ENCODE assay signal across 25 mouse cellular contexts in genomic region chr3:145156883-145157282, GRCm38 (mm10). TPM values are rescaled to one million over a fixed set of nuclear protein-coding genes. Genes with fewer than 3 reads are reported as not detected.
DNase-seq lines count a peak whose midpoint lies in the region; ATAC-seq lines count a peak whose summit lies in the region.
"Had no signal": no experiment of that assay in that cellular context is flagged by ENCODE, and none has a peak within 500 bp of the region (broad histone marks: within the 10 kb centered on the region; RNA-seq: fewer than 3 reads in every experiment).

No protein-coding gene starts in this region.

- no peaks in the 10 kb centered on the region for H3K4me1 ChIP-seq in limb, embryonic 11.5 days (ENCODE audit: control insufficient read depth, insufficient read depth, low read length)
- H3K4me1 ChIP-seq in limb, embryonic 10.5 days = no peaks in the 10 kb centered on the region
- H3K4me1 ChIP-seq: heart, embryonic 10.5 days; midbrain, embryonic 12.5 days; neural tube, embryonic 15.5 days had no signal

- WGBS in limb, embryonic 11.5 days = 77% methylated on average over 6 of the region's 6 CpGs
- 84% methylated on average over 6 of the region's 6 CpGs for WGBS in limb, embryonic 10.5 days

- H3K9me3 ChIP-seq in limb, embryonic 11.5 days (ENCODE audit: control insufficient read depth, low read length) = no peaks in the 10 kb centered on the region
- no peaks in the 10 kb centered on the region for H3K9me3 ChIP-seq in limb, embryonic 10.5 days (replicated peaks)
- H3K9me3 ChIP-seq: heart, embryonic 10.5 days; midbrain, embryonic 12.5 days; neural tube, embryonic 15.5 days had no signal

- no peaks in the 10 kb centered on the region for H3K36me3 ChIP-seq in limb, embryonic 11.5 days (ENCODE audit: control insufficient read depth, insufficient read depth, low read length)
- H3K36me3 ChIP-seq in limb, embryonic 10.5 days = peaks cover 16% of the 10 kb centered on the region; the same call in 1 of the 2 replicates

- no peak overlapping the region for H3K9ac ChIP-seq in limb, embryonic 11.5 days (ENCODE audit: low read length)
- H3K9ac ChIP-seq: lung, embryonic 14.5 days; midbrain, embryonic 12.5 days; neural tube, embryonic 15.5 days had no signal

- no peak overlapping the region for H3K4me3 ChIP-seq in limb, embryonic 11.5 days (ENCODE audit: low read depth, low read length)
- no peak overlapping the region for H3K4me3 ChIP-seq in limb, embryonic 10.5 days
- H3K4me3 ChIP-seq: heart, embryonic 10.5 days; left cerebral cortex, adult 2 months; midbrain, embryonic 12.5 days; neural tube, embryonic 15.5 days had no signal

- DNase-seq in embryo, embryonic 10 days (ENCODE audit: low spot score) = peak; percentile 23
- DNase-seq in embryo, embryonic 10.5 days (ENCODE audit: low spot score) = no peak
- peak; percentile 38 for DNase-seq in limb, embryonic 11.5 days (ENCODE audit: low spot score)
- no peak for DNase-seq in limb, embryonic 10.5 days (ENCODE audit: low spot score)
- DNase-seq in gastrocnemius, postnatal 36 days = peak; percentile 12 to 19
- DNase-seq in kidney, adult 8-10 months = no peak
- DNase-seq in cerebellum, adult 9-11 months = no peak
- no peak for DNase-seq in adrenal gland, postnatal 14 days
- DNase-seq: adrenal gland, adult 2 months; cerebellum, adult 11-12 months; heart, postnatal 10 days; kidney, adult 11 months; kidney, postnatal 14 days; lung, embryonic 14.5 days; lung, postnatal 4 days; right cerebral cortex, postnatal 25 days had no signal

- no peaks in the 10 kb centered on the region for H3K27me3 ChIP-seq in limb, embryonic 11.5 days (ENCODE audit: control insufficient read depth, insufficient read depth, low read length)
- H3K27me3 ChIP-seq in limb, embryonic 10.5 days (ENCODE audit: low read depth, poor library complexity, severe bottlenecking) = no peaks in the 10 kb centered on the region
- H3K27me3 ChIP-seq: midbrain, embryonic 12.5 days; neural tube, embryonic 15.5 days had no signal

- no peak overlapping the region for H3K27ac ChIP-seq in limb, embryonic 11.5 days (replicated peaks; ENCODE audit: low read depth, low read length)
- H3K27ac ChIP-seq in limb, embryonic 10.5 days = no peak overlapping the region
- H3K27ac ChIP-seq: heart, embryonic 10.5 days; left cerebral cortex, adult 2 months; midbrain, embryonic 12.5 days; neural tube, embryonic 15.5 days; stomach, postnatal 0 days had no signal

- no peak overlapping the region for H3K4me2 ChIP-seq in limb, embryonic 11.5 days (ENCODE audit: low read depth, severe bottlenecking)
- H3K4me2 ChIP-seq: lung, embryonic 14.5 days; midbrain, embryonic 12.5 days; neural tube, embryonic 15.5 days had no signal

- ATAC-seq in limb, embryonic 11.5 days (ENCODE audit: insufficient number of reproducible peaks, low FRiP score, low TSS enrichment, low read depth) = no peak
- ATAC-seq: hindbrain, embryonic 16.5 days had no signal

- intact Hi-C loops in gastrocnemius, postnatal 36 days (cut with DNase I) = no loop called here

RNA-seq across cellular contexts. Expression of gene Odf2l, which starts 38.5 kb away (rescaled TPM):
- polyA plus RNA-seq in limb, embryonic 11.5 days (2014; fragmentation: Nextera tagmentation; extraction: Ambion mirVana) = 20.7 and 20.9 TPM in 2 replicates
- 16.2 and 18.1 TPM in 2 replicates for polyA plus RNA-seq in limb, embryonic 10.5 days (2016; fragmentation: Nextera tagmentation; extraction: Ambion mirVana)
- 10 to 100 TPM in 1 of 2 experiments, 1 to 10 TPM in 1; 7.4 to 10.2 TPM for total RNA-seq in gastrocnemius, postnatal 36 days (2021)
- total RNA-seq in adrenal gland, postnatal 14 days (2021) = 18.6 and 25.8 TPM in 2 replicates

RNA-seq across cellular contexts. Expression of gene Clca2, which starts 57.6 kb away (rescaled TPM):
- polyA plus RNA-seq in limb, embryonic 11.5 days (2014; fragmentation: Nextera tagmentation; extraction: Ambion mirVana) = 0.04 and 0.13 TPM in 2 replicates
- polyA plus RNA-seq in limb, embryonic 10.5 days (2016; fragmentation: Nextera tagmentation; extraction: Ambion mirVana) = 0.11 and 0.13 TPM in 2 replicates
- under 1 TPM in 1 of 2 experiments, not detected in 1; 0.10 TPM for total RNA-seq in gastrocnemius, postnatal 36 days (2021)
- 0.26 and 0.33 TPM in 2 replicates for total RNA-seq in adrenal gland, postnatal 14 days (2021)
- total RNA-seq: adrenal gland, adult 2 months; left cerebral cortex, adult 2 months; liver, adult 2 months; MEL had no signal
- polyA plus RNA-seq: cortical plate, adult 2 months; hindbrain, embryonic 16.5 days; liver, adult 2 months; neural tube, embryonic 15.5 days had no signal

Comparison
In these comparisons a context has a peak if more than half of its experiments do, and no peak if none do; other contexts are left out.
1. DNase-seq: peak in embryo, embryonic 10 days (single experiment), limb, embryonic 11.5 days (single experiment) and gastrocnemius, postnatal 36 days (2 of 2); none in embryo, embryonic 10.5 days (single experiment), limb, embryonic 10.5 days (single experiment), kidney, adult 8-10 months (0 of 2), cerebellum, adult 9-11 months (single experiment) and adrenal gland, postnatal 14 days (single experiment).